Mouse (Mus musculus): ENCODE results near the gene Ddx21.
"Not testable (repeated sequence)": the region's sequence is repeated elsewhere in the genome, so short reads cannot be mapped to it uniquely, and the experiment has no call there.

The Ddx21 gene

GRCm38 (mm10) chr10:62602177-62603040 lies at the start of gene Ddx21:
Ddx21 (minus strand) TSS chr10:62602281.
- CTCF ChIA-PET, result interaction anchor here (0.6 to 1.0 kb wide), 2 partner anchors 12 to 60 kb away, joined by 3 read pairs; no protein-coding TSS in a partner anchor

GRCm38 (mm10) chr10:62650881-62651810 lies 49.1 kb upstream of the Ddx21 start, which contains the start of gene Ddx50:
Ddx50 (minus strand) TSS chr10:62651218.
- CTCF ChIA-PET, result interaction anchor here (0.6 to 1.5 kb wide), 2 partner anchors 15 to 702 kb away, joined by 3 to 5 read pairs; no protein-coding TSS in a partner anchor

- CTCF ChIA-PET, result no interaction called here
These were observed 48.3 kb upstream of the Ddx21 start for GRCm38 (mm10) chr10:62650358-62650782.

DNA sequence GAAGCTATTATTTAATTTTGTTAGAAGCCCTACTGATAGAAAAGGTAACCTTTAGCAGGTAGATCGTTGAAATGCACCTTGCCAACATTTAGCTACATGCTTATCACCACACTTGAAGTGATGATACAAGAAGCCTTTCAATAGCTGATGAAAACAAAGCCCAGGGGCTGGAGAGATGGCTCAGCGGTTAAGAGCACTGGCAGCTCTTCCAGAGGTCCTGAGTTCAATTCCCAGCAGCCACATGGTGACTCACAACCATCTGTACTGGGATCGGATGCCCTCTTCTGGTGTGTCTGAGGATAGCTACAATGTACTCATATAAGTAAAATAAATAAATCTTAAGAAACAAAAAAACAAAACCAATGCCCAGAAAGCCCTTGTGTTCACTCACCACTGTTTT lies 2.1 kb upstream of the Ddx21 start:
- CTCF ChIA-PET, result no interaction called here

DNA sequence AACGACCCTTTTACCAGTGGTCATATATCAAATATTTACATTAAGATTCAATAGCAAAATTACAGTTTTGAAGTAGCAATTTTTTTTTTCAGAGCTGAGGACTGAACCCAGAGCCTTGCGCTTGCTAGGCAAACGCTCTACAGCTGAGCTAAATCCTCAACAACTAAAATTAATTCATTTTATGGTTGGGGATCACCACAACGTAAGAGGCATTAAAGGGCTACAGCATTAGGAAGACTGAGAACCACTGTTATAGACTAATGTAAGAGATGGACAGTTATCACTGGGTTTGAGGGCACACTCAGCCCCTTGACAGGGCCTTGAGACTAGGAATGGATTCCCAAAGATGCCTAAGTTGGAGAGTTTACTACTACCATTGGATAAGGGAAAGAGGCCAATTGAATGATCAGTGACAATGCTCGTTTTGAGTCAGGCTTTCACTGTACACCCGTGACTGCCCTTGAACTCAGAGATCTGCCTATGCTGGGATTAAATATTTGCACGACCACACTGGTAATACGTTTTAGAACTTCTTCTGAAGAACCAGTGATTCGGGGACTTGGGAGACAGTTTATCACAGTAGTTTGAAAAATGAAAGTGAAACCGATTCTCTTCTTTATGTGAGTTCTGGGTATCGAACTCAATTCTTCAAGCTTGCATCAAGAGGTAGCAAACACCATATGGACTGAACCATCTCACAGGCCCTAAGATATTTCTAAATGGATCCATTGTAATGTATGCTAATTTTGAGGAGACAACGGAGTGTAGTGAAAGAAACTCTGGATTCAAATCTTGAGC lies 1.4 kb upstream of the Ddx21 start:
- CTCF ChIA-PET, result no interaction called here

GRCm38 (mm10) chr10:62601833-62602176 lies 276 bp downstream of the Ddx21 start:
- CTCF ChIA-PET, result interaction anchor here (1.0 kb wide), 1 partner anchor 11 kb away, joined by 3 read pairs; no protein-coding TSS in a partner anchor

- CTCF ChIA-PET, result interaction anchor here (1.0 kb wide), 1 partner anchor 11 kb away, joined by 3 read pairs; no protein-coding TSS in a partner anchor
These were observed 859 bp downstream of the Ddx21 start for GRCm38 (mm10) chr10:62601053-62601791.

DNA sequence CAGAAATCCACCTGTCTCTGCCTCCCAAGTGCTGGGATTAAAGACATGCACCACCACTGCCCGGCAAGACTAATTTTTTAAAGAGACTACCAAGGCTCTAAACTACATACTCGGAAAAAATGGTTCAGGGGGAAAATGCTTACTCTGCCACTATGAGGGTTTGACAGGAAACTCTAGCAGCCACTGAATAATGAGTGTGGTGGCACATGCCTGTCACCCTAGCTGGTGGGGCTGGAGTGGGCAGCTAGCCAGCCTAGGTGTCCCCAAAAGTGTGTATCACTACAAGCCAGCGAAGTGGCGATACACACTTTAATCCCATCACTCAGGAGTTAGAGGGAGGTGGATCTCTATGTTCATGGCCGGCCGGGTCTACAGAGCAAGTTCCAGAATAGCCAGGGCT lies 2.0 kb downstream of the Ddx21 start:
- CTCF ChIA-PET, result no interaction called here

- CTCF ChIA-PET, result not testable (repeated sequence)
These were observed 2.8 kb downstream of the Ddx21 start for GRCm38 (mm10) chr10:62599311-62599710.

DNA sequence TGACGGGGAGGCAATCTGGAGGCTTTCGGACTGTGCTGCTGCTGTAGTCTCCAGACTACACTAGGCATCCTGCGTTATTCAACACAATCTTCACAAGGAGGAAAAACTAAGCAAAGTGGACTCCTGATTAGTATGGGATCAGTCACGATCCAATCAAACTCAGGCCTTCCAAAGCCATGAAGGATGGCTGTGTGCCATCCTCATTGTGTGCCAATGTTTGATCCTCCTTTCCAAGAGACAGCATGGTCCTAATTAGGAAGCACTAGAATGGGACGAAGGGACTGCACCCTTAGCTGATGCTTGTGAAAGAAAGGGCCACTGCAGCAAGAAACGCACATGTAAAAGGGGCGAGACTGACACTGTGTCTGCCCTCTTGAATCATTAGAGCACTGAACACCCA lies 9.6 kb downstream of the Ddx21 start:
- CTCF ChIA-PET, result no interaction called here

DNA sequence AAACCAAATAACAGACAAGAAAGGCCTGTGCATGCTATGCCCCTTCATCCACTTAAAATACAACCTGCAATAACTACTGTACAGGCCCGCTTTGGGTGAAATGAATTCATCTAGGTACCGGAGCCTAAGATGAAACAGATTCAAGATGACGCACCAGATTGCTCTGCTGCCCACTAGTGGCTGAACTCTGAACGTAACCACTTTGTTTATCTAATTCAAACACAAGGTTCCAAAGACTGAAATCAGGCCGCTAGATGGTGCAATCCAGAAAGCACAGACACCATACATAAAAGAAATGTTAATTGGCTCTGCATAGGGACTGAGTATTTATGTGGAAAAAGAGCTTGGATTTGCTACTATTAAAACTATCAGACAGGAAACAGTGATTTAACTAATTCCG lies 11.9 kb downstream of the Ddx21 start:
- CTCF ChIA-PET, result interaction anchor here (0.6 to 1.0 kb wide), 2 partner anchors 12 to 54 kb away, joined by 3 read pairs; partner anchors contain the start of gene Ddx21

- CTCF ChIA-PET, result interaction anchor here (0.6 kb wide), 1 partner anchor 335 kb away, joined by 3 read pairs; no protein-coding TSS in a partner anchor
These were observed 13.5 kb downstream of the Ddx21 start for GRCm38 (mm10) chr10:62588616-62589015.

DNA sequence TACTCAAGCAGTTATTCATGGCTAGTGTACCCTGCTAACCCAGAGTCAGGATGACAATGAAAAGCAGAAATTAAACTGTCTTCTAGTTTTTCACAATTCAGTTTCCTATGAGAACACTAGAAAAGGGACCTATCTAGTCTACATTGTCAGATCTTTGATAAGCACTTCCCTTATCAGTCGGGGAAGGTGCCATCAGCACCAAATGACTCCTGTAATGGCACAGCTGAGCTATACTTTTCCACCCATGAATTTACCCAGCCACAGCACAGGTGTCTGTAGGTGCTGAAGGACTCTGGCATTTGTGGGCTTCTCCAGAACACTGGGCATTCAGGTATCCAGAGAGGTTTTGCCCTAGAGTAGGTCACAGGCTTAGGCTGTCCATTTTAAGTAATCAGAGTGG lies 18.8 kb downstream of the Ddx21 start:
- CTCF ChIA-PET, result no interaction called here

DNA sequence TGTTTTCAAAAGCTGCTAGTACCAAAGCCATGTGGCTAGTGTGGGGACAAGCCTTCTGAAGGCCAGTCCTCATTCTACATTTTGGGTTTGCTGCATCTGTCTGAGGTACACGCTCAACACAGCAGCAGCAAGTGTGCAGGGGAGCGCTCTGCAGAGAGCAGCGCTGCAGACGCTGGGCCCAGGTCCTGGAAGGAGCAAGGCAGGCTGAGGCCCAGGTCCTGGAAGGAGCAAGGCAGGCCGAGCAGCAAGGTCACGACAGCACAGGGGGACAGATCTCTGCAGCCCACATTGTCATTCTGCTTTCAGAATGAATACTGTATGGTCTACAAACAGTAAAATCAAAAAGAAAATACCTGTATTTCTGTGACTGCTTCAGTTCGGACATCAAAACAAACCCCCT lies 19.4 kb downstream of the Ddx21 start:
- CTCF ChIA-PET, result no interaction called here

DNA sequence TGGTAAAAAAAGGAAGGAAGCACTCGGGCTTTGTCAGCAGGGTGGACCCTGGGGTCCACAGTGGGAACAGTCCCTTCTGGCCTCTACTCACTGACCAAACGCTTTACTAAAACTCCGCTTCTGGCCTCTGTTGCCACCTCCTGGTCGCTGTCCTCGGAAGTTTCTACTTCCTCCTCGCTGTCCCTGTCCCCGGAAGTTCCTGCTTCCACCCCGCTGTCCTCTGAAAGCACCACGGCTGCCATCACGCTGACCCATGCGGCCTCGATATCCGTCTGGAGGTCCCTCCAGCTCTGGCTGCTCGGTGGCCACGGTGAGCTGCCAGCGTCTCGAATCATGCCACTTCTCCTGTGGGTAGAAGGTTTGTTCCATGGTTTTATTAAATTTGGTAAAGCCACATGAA lies 19.8 kb downstream of the Ddx21 start:
- CTCF ChIA-PET, result no interaction called here

DNA sequence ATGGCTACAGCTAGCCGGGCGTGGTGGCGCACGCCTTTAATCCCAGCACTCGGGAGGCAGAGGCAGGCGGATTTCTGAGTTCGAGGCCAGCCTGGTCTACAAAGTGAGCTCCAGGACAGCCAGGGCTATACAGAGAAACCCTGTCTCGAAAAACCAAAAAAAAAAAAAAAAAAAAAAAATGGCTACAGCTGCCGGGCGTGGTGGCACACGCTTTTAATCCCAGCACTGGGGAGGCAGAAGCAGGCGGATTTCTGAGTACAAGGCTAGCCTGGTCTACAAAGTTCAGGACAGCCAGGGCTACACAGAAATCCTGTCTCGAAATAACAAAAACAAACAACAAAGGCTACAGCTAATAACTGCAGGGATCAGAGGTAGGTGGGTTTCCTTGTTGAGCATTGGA lies 23.0 kb downstream of the Ddx21 start:
- CTCF ChIA-PET, result not testable (repeated sequence)

GRCm38 (mm10) chr10:62578338-62579100 lies 23.6 kb downstream of the Ddx21 start, which contains the start of gene Kif1bp:
Kif1bp (minus strand) TSS chr10:62578457.
- CTCF ChIA-PET, result interaction anchor here (0.6 kb wide), 1 partner anchor 20 kb away, joined by 3 read pairs; no protein-coding TSS in a partner anchor

DNA sequence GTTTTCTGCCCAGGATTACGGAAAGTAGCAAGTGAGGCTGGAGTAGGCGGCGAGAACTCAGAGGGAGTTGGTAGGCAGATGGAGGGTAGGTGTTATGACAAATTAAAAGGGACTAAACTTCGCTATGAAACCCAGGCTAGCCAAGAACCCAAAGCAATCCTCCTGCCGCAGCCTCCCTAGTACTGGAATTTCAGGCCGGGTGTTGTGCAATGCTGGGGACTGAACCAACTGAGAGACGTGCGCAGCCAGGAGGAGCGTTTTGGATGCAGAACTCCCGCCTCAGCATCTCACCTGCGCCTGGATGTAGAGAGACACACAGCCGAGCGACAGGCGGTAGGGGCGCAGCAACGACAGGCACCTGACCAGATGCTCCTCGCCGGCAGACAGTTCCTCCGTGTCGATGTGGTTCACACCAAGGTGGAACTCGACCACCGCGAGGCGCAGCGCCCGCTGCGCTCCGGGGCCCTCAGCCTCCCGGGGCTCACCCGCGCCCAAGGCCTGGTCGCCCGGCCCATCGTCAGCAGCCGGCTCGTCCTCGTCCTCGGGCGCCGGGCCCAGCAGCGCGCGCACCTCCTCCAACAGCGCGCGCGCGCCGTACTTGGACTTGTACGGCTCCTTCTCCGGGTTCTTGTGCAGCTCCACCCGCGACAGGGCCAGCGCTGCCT lies 24.3 kb downstream of the Ddx21 start:
- CTCF ChIA-PET, result no interaction called here

DNA sequence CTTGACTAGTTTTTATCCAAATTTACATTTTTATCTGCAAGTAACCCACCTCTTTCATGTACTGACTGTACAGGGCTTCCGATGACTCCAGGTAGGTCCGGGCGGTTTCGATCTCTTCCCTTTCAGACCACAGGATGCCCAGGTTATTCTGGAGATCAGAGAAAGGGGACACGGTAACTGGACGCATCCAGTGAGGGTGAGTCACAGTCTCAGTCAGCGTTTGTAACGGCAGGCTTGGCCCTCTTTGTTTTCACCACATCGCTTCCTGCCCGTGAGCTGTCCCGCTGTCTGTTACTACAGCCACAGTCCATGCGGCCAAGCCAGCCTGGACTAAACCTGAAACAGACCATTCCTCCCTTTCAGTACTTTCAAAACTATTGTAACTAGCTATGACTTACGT lies 27.1 kb downstream of the Ddx21 start:
- CTCF ChIA-PET, result no interaction called here

All from spleen, embryonic (tissue).